Mouse (Mus musculus) induced T-regulatory cell, adult 2 months (primary cell): Measurements from ENCODE around the gene Rnf207.

Experiments used
- DNase-seq: peaks from one replicate; pipeline ENCODE4 v3.0.0-alpha.2; 2012; ENCODE audit warnings: low read depth

Gene Rnf207

DNA sequence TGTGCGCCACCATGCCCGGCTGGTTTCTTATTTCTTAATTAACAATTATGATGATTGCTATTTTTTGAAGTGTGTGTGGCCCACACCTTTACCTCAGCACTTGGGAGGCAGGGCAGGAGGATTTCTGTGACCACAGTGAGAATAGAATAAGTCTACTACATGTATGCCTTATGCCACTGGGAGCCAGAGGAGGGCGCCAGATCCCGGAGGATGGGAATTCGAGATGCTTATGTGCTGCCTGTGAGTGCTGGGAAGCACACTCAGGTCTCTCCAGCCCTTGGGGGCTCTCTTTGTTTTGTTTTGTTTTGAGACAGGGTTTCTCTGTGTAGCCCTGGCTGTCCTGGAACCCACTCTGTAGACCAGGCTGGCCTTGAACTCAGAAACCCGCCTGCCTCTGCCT, 9.9 kb upstream of the Rnf207 start:
- peak; percentile 62 for DNase-seq

DNA sequence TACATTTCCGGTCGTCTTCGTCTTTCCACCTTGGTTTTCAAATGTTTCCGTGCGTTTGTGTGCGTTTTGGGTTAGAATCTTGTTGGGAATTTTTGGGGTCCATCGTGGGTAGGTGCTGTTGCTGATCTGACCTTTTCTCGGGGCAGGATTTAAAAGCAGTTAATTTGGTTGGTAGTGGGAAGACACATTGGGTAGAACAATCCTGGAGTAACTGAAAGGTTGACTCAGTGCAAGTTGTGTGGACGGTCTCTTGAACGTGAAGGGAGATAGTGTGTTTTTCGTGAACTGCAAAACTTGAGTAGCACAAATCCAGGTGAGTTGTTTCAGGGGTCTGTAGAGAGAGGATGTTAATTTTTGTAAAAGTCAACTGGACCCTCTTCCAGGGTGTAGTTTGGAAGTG, 7.8 kb upstream of the Rnf207 start:
- DNase-seq, result no peak

GRCm38 (mm10) chr4:152325574-152326411, 7.0 kb upstream of the Rnf207 start, which contains the start of gene Rpl22:
Gene Rpl22, plus strand, starts transcription at chr4:152325742.
- peak; percentile 97 for DNase-seq

- DNase-seq, result no peak
Observed at GRCm38 (mm10) chr4:152324641-152325562, 6.1 kb upstream of the Rnf207 start.

DNA sequence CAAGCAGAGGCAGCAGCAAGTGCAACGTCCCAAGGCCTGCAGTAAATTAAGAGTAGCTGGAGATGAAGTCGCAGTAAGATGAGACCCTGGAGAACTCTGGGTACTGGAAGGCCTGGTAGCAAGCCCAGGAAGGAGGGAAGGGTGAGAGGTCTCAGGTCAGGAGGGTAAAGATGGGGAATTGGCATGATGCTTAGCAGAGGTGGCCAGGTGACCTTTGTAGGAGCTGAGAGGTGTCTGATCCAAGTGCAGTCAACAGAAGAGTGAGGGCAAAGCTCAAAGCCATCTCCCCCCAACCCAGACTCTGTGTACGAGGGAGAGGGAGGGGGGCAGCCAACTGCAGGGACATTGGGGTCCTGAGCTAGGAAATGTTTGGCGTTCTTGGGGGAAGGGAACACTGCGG, 2.7 kb upstream of the Rnf207 start:
- no peak for DNase-seq

- DNase-seq, result no peak
Observed at GRCm38 (mm10) chr4:152317631-152318033, 1.2 kb downstream of the Rnf207 start.

DNA sequence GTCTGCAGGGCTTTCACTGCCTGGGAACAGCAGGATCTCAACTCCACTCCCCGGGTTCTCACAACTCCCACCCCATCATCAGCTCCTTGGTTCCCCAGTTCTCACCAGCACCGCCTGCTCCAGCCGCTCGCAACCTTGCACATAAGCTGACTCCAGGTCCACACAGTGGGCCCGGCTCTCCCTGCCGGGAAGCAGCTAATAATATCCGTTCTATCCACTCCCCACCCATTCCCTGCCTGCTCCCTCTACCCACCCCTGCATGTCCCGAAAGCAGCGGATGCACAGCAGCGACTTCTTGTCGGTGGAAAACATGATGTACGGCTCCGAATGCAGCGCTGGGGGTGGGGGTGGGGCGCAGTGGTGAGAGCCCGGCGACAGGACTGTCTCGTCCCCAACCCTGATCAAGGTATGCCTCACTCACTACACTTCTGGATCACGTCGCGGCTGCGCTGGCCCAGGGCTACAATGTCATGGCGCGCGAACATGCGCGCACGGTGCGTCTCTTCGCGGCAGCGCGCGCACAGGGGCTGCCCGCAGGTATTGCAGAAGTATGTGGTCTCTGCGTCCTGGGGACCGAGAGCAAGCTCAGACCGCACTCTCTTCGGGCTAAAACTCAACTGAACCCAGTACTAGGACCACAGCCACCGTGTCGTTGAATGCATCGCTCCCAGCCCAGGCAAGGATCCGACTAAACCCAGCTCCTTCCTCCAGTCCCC, 3.1 kb downstream of the Rnf207 start:
- no peak for DNase-seq

DNA sequence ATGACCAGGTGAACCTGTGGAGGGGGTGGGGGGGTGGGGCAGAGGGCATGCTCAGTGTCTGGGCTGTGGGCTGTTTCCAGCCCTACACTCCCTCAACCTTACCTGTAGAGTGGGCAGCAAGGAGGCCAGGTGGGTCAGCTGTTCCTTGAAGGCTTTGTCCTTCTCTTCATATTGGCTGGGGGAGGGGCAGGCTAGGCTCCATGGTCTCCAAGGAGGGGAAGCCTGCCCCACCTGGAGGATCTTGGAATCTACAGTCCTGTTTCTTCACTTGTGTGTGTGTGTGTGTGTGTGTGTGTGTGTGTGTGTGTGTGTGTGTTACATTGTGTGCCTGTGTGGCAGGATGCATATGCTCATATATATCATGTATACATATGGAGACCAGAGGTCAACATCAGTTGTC, 4.9 kb downstream of the Rnf207 start:
- no peak for DNase-seq

- no peak for DNase-seq
Observed at GRCm38 (mm10) chr4:152313211-152313632, 5.6 kb downstream of the Rnf207 start.

GRCm38 (mm10) chr4:152312186-152312585, 6.6 kb downstream of the Rnf207 start:
- DNase-seq, result no peak

DNA sequence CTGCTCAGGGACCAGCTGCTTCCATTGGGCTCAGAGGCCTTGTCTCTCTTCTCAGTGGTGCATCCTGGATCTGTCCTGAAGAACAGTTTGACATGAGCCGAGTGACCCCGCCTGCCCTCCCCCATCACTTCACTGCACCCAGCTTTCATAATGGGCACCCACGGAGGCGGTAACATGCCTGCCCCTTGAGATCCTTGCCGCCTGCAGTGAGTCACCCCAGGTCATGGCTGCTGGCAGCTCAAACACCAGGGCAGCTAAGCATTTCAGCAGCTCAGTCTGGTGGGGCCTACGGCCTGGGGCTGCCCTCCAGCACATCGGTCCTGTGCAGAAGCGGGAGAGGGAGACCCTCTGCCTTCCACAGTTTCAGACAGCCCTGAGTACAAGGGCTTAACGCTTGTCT, 11.3 kb downstream of the Rnf207 start:
- no peak for DNase-seq

GRCm38 (mm10) chr4:152305991-152306390, 12.8 kb downstream of the Rnf207 start:
- no peak for DNase-seq

GRCm38 (mm10) chr4:152304685-152305084, 14.1 kb downstream of the Rnf207 start:
- no peak for DNase-seq

DNA sequence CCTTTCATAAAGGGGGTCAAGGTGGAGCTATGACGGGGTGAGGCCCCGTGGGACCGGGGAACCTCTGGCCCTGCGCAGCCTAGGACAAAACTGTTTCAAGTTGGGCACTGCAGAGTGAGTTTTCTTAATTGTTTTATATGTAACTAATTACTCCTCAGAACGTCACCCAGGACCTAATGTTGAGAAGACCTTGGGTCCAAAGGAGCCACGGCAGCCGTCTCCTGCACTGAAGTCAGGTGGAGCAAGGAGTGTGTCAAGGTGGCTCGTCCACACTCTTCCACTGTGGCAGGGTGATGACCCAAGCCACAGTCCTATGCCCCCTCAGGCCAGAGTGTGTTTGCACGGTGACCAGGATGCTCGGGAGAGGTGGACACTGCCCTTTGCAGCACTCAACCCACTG, 15.6 kb downstream of the Rnf207 start:
- DNase-seq, result no peak

DNA sequence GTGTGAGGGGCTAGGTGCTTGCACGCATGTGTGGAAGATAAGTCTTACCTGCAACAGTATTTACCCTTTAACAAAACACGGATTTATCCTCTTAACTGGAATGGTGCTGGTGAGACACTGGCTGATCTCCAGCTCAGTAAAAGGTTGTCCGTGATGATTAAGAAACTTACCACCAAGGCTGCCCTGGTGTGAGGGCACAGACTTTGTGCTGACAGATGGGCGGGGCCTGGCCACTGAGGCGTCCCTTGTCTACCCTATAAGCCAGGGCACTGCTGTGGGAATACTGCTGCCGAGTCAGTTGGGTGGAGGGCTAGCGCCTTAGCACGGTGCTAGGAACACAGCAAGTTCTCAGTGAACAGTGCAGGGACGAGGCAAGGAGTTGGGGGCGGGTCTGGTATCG, 16.8 kb downstream of the Rnf207 start:
- DNase-seq, result no peak

DNA sequence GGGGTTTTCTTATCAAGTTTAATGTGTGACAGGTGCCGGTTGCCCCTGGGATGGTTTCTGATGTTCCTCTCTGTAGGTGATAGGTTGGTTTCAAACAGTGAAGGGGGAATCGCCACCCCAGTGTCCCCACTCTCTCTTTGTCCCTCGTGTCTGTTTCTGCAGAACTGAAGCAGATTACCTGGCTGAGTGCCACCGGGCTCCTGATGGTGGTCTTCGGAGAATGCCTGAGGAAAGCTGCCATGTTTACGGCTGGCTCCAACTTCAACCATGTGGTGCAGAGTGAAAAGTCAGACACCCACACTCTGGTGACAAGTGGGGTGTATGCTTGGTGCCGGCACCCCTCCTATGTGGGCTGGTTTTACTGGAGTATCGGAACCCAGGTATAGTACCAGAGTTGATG, 18.4 kb downstream of the Rnf207 start:
- no peak for DNase-seq

DNA sequence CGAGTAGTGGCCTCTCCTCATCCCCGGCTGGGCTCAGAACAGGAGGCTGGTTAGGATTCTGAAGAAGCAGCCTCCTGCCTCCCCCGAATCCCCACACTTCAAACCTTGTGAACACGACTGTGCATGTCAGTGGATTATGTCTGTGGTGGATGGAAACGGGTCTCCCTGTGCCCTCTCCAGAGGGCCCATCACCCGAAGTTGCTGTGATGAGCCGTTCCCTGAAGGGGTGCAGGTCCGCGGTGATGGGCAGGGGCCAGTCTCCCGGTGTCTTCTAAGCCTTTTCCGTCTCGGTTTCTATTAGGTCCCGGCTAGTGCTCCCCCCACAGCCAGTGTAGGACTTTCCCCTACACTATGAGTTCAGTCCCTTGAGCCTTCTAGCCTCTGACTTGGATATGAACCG, 20.0 kb downstream of the Rnf207 start:
- no peak for DNase-seq

GRCm38 (mm10) chr4:152296874-152297861, 21.6 kb downstream of the Rnf207 start, which contains the start of gene Icmt:
Gene Icmt, plus strand, starts transcription at chr4:152297227.
- DNase-seq, result peak; percentile 99

- no peak for DNase-seq
Observed at GRCm38 (mm10) chr4:152296371-152296770, 22.4 kb downstream of the Rnf207 start.

DNA sequence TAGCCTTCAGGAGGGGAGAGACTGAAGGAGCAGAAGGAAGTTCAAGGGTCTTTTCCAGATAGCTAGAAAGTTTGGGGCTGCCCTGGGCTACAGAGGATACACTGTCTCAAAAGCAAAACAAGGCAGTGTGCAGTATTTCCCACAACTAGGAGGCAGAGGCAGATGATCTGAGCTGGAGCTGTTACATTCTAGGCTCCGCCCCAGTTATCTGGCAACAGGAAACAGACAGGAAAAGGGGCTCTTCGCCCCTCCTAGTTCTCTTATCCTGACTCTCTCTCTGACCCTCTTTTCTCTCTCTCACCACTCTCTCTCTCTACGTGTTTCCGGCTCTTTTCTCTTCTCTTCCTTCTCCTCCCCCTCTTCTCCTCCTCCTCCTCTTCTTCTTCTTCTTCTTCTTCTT, 22.9 kb downstream of the Rnf207 start:
- peak; percentile 59 for DNase-seq
